Mouse (Mus musculus) ES-Bruce4 (cell line): ENCODE results near the gene Sfrp5. TPM values are rescaled to one million over a fixed set of nuclear protein-coding genes. Genes with fewer than 3 reads are reported as not detected.

Source experiments
- H3K27ac ChIP-seq: 2 replicates; pipeline ENCODE4 v1.5.1; 2012; ENCODE audit warnings: low read length, inconsistent platforms; ENCODE audit not compliant: insufficient read depth
- H3K27me3 ChIP-seq: 2 replicates; pipeline ENCODE4 v1.6.1; 2012; ENCODE audit warnings: mild to moderate bottlenecking, low read length, inconsistent platforms; ENCODE audit not compliant: control insufficient read depth, poor library complexity, insufficient read depth, severe bottlenecking
- H3K36me3 ChIP-seq: 2 replicates; pipeline ENCODE4 v1.6.1; 2012; ENCODE audit warnings: inconsistent platforms, mild to moderate bottlenecking, low read length, moderate library complexity; ENCODE audit not compliant: control insufficient read depth, poor library complexity, insufficient read depth, severe bottlenecking
- H3K4me1 ChIP-seq: one replicate; pipeline ENCODE4 v1.8.1; 2011; ENCODE audit warnings: low read length; ENCODE audit not compliant: control insufficient read depth, insufficient read depth
- H3K4me3 ChIP-seq: 2 replicates; pipeline ENCODE4 v1.5.1; 2011; ENCODE audit warnings: low read depth, mild to moderate bottlenecking, low read length
- H3K9ac ChIP-seq: 2 replicates; pipeline ENCODE4 v1.6.1; 2012; ENCODE audit warnings: low read depth, mild to moderate bottlenecking, inconsistent platforms; ENCODE audit not compliant: poor library complexity, severe bottlenecking
- H3K9me3 ChIP-seq: replicated peaks from 2 replicates; pipeline ENCODE4 v1.6.1; 2012; ENCODE audit warnings: mild to moderate bottlenecking, low read length, inconsistent platforms; ENCODE audit not compliant: control insufficient read depth, poor library complexity, insufficient read depth, severe bottlenecking
- CTCF ChIP-seq: IDR thresholded peaks from one replicate; pipeline ENCODE4 v1.8.1; 2011; ENCODE audit warnings: low read depth, low read length
- EP300 ChIP-seq: IDR thresholded peaks from 2 replicates; pipeline ENCODE4 v1.6.1; 2011; ENCODE audit warnings: low read depth, low read length; ENCODE audit not compliant: insufficient read depth
- POLR2A ChIP-seq: IDR thresholded peaks from one replicate; pipeline ENCODE4 v1.8.1; 2011; ENCODE audit warnings: low read length; ENCODE audit not compliant: insufficient read depth
- polyA plus RNA-seq: library from polyadenylated mRNA; stranded (reverse); fragments of >200 nt; gene quantifications from 2 replicates; pipeline ENCODE4 v1.2.4, GENCODE M21; 2011; ENCODE audit warnings: low read depth; ENCODE audit not compliant: missing spikeins, insufficient read depth, insufficient read length

Gene Sfrp5
- polyA plus RNA-seq, 1 experiment = 0.42 TPM

DNA sequence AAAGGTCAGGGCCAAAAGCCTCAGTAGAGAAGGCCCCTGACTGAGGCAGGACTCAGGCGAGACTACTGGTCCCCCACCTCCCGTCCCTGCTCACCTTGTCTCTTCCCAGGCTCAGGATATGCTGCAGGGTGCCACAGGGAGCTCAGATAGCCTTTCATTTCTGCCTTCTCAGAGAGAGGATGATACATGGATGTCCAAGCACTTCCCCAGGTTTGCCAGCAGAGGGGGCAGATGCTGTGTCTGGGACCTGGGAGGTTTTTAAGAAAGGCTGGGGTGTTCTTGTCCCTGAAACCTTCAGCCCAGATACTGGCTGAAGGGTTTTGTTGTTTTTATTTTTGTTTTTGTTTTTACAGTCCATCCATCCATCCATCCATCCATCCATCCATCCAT is 15.3 kb upstream of the Sfrp5 start:
- Histone ChIP-seq H3K27me3 (no peaks in the 10 kb centered on the region), H3K36me3 (no peaks in the 10 kb centered on the region), H3K4me3 (no peak overlapping the region), H3K4me1 (no peaks in the 10 kb centered on the region), H3K9me3 (no peaks in the 10 kb centered on the region), H3K27ac (no peak overlapping the region), H3K9ac (no peak overlapping the region)
- TF ChIP-seq CTCF (peak; percentile 78), POLR2A (no peak), EP300 (no peak)

DNA sequence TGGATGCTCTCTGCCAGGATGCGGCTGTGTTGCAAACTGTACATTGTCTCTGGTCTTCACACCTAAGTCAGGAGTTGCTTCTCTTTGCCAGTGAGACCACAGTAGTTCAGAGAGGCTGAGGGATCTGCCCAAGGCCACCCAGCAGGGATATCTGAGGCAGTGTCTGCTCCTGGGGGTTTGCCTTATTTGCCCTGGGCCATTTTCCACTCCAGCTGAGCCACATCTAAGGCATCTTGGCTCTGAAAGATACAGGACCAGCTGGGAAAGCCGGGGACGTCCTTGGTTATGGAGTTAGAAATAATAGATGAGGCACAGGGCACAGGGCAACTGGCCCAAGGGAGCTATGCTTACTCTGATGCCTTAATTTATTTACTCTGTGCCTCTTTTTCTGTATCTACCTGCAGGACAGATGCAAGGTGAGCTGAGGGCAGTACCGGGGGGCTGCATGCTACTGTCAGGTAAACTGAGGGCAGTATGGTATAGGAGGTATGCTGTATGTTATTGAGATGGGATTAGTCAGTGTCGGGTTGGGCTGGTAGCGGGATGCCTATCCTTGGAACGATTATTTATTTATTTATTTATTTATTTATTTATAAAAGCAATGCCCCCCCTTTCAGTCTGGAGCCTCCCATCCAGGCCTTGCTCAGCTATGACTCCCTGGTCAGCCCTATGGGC is 14.8 kb upstream of the Sfrp5 start:
- Histone ChIP-seq H3K27me3 (no peaks in the 10 kb centered on the region), H3K4me3 (no peak overlapping the region), H3K36me3 (no peaks in the 10 kb centered on the region), H3K9me3 (no peaks in the 10 kb centered on the region), H3K4me1 (no peaks in the 10 kb centered on the region), H3K27ac (no peak overlapping the region), H3K9ac (no peak overlapping the region)
- TF ChIP-seq CTCF (no peak), EP300 (no peak), POLR2A (no peak)

DNA sequence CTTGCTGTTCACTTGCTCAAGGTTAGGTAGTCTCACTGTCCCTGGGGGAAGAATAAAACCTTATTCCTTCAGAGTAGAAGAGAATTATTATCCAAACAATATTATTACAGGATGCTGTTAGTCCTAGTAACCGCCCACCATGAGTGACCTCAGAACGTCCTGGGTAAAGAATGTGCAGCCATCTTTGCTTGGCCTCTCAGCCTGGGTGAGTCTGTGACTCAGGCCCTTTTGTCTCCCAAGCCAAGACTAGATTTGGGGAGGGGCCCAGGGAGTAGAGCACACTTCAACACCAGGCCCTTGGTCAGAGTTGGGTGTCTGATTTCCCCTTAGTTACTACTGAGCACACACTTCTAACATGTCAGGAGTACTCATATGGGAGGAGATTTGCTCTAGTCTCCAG is 12.5 kb upstream of the Sfrp5 start:
- Histone ChIP-seq H3K4me1 (no peaks in the 10 kb centered on the region), H3K4me3 (no peak overlapping the region), H3K36me3 (no peaks in the 10 kb centered on the region), H3K9me3 (no peaks in the 10 kb centered on the region), H3K9ac (no peak overlapping the region), H3K27ac (no peak overlapping the region), H3K27me3 (no peaks in the 10 kb centered on the region)
- TF ChIP-seq POLR2A = no peak
- TF ChIP-seq EP300 = no peak
- no peak for TF ChIP-seq CTCF

DNA sequence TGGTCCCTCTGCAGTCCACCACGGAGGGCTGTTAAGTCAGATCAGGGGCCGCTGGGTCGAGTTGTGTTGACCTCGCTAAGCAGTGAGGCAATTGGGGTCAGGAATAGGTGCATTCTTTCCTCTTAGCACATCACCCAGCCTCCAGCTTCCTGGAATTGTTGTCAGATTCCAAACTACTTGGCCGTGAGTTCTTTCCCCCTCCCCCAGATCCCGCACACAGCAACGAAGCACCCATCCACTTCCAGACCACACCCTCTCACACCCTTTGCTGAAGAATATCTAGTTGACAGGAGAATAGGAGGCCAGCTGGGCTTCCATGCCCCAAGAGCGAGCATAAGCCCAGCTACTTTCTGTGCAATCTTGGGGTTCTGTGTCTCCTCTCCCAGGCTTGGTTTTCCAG is 9.9 kb upstream of the Sfrp5 start:
- Histone ChIP-seq H3K36me3 (no peaks in the 10 kb centered on the region), H3K27ac (no peak overlapping the region), H3K4me3 (no peak overlapping the region), H3K9ac (no peak overlapping the region), H3K27me3 (no peaks in the 10 kb centered on the region), H3K4me1 (no peaks in the 10 kb centered on the region), H3K9me3 (peaks cover 6% of the 10 kb centered on the region)
- TF ChIP-seq CTCF (no peak), EP300 (no peak), POLR2A (no peak)

DNA sequence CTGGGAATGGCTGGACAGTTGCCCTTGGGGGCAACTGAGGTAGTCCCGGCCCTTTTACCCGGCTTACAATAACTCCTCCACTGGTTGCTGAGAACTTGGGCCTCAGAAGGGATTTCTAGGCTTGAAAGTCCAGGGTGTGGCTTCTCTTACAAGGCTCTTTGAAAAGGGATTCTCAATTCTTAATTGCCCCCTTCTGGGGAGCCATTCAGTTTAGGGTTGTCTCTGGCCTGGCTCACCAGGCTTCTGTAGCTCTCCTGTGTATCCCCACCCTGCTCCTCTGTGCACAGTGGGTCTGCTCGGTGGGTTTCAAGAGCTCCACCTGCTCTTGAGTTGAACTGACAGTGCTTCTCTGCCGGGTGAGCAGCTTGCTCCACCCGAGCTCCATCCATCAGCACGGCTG is 7.9 kb upstream of the Sfrp5 start:
- Histone ChIP-seq H3K4me1 (no peaks in the 10 kb centered on the region), H3K9me3 (peaks cover 6% of the 10 kb centered on the region), H3K4me3 (no peak overlapping the region), H3K27ac (no peak overlapping the region), H3K36me3 (no peaks in the 10 kb centered on the region), H3K9ac (no peak overlapping the region), H3K27me3 (no peaks in the 10 kb centered on the region)
- no peak for TF ChIP-seq EP300
- TF ChIP-seq CTCF = no peak
- no peak for TF ChIP-seq POLR2A

DNA sequence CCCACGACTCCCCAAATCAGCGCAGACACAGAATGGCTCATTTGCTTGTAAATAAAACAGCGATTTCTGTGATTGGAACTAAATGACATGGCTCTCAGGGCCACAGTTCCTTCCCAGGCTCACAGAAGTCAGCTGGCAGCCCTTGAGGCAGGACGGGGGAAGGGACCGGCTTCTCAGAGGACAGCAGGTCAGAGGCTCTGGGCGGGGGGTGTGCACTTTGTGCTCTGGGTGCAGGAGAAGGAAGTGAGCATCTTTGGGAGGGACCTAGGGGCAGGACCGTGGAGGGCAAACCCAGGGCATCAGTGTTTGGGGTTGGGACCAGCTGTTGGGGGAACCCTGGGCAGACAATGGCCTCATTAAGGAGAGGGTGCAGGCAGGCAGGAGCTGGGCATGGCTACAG is 7.4 kb upstream of the Sfrp5 start:
- no peak for TF ChIP-seq CTCF
- no peak for TF ChIP-seq EP300
- TF ChIP-seq POLR2A = no peak
- Histone ChIP-seq H3K27ac (no peak overlapping the region), H3K9me3 (peaks cover 6% of the 10 kb centered on the region)

More for the DNA sequence above, 7.4 kb upstream of the Sfrp5 start:
- Histone ChIP-seq H3K27me3 (no peaks in the 10 kb centered on the region), H3K9ac (no peak overlapping the region), H3K4me3 (no peak overlapping the region), H3K36me3 (no peaks in the 10 kb centered on the region), H3K4me1 (no peaks in the 10 kb centered on the region)
